Mouse (Mus musculus): ENCODE data around the gene Ubr3.
"Not testable (repeated sequence)": the region's sequence is repeated elsewhere in the genome, so short reads cannot be mapped to it uniquely, and the experiment has no call there.

The Ubr3 gene

DNA sequence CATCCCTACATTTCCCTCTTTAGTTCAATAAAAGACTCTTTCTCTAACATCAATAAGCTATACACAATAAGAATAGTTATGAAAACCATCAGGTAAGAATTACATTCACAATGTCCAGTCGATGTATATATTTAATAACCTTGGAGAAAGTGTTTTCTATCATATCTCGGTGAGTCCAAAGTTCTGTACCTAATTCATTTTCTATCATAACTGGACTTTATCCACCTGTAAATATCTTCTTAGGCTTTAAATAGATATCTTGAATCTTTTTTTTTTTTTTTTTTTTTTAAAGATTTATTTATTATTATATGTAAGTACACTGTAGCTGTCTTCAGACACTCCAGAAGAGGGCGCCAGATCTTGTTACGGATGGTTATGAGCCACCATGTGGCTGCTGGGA lies 10.3 kb downstream of the Ubr3 start:
- not testable (repeated sequence) for DNase-seq (ENCODE audit: low read depth, low spot score)

DNA sequence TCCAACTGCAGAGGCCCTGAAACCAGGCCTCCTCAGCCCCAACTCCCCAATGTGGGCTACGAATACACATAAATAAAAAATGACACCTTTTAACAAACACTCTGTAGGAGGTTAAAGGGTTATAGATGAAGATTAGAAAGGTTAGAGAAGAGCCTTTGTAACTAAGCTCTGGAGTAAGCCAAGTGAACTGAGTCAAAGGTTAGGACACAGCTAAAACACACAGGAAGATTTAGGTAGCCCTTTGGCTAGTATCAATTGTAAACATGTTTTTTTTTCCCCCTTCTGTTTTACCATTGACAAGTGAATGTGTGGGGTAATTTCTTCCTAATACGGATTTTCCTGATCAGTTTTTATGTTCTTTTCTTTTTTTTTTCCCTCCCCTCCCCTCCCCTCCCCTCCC lies 15.8 kb downstream of the Ubr3 start:
- no peak for DNase-seq (ENCODE audit: low read depth, low spot score)

DNA sequence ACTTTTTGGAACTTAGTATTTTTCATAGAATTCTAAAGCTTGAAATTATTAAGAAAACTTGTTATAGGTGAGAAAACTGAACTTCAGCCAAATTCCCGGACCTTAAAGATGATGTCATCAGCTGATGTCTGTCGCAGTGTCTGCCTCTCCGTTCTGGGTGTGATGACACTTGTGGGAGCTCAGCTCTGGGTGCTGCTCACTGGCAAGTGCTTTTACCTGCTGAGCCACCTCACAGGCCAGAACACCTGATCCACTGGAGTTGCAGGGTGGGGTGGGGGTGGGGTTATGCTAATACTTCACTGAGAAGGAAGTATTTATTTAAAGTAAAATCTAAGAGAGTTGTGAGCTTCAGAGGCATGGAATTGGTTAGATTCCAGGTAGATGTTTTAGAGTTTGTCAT lies 20.3 kb downstream of the Ubr3 start:
- no peak for DNase-seq (ENCODE audit: low read depth, low spot score)

DNA sequence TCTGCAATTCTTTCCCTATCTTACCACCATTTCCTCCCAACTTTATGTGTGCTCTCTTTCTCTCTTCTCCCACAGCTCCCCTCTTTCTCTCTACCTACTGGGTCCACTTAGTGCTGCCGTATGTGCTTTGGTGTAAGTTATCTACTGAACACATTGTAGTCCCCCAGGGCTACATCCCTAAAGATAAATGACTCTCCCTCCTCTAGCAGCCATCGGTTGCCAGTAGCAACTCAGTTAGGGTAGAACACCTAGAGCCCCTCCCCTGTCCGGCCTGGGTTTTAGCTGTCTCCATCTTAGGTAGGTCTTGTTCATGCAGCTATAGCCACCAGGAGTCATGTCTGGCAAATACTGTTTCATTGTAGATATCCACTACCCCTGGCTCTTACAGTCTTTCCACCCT lies 27.9 kb downstream of the Ubr3 start:
- no peak for DNase-seq (ENCODE audit: low read depth, low spot score)

DNA sequence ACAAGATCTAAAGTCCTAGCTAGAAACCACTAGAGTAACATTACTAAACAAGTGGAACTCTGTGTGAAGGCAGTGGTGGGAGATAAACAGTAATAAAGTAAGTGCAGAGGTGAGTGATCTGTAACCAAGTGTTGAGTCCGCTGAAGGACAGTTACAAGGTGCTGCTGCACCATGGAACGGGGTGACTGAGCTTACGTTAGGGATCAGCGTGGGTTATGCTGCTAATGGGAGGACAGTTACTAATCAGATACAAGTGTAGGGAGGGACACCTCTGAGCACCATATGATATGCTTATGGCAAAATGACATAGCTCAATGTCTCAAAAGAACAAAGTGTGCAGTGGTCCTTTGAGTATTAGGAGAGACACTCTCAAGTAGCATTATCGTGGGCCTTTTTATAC lies 39.3 kb downstream of the Ubr3 start:
- DNase-seq (ENCODE audit: low read depth, low spot score) = no peak

DNA sequence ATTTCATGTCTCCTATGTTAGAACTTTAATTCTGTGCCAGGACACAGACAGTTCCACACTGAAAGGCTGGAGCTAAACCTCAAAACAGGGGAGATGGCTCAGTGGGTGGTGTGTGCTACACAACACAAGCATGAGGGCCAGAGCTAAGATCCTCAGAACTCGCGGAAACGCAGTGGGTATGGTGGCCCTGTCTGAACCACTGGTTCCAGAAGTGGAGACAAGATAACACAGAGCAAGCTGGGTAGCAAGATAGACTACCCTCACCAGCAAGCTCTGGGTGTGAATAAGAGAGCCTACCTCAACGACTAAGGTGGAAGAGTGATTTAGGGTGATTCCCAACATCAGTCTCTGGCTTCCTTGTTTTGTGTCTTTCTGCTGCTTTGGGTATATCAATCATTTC lies 42.2 kb downstream of the Ubr3 start:
- DNase-seq (ENCODE audit: low read depth, low spot score) = no peak

DNA sequence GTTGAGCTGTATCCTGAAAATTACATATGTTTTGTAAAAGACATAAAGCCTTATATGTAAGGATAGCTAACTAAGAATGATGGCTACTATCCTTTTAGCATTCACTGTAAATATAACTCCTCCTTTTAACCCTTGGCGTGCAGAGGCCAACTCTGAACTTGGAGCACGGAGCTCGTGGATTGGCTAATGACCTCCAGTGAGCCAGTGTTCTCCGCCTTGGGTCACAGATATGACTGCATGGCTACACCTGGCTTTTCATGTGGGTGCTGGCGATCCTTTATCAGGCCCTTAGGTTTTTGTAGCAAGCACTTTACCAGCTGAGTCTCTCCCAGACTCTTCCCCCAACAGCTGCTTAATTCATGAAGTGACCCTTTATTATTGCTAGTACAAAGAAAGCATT lies 42.6 kb downstream of the Ubr3 start:
- no peak for DNase-seq (ENCODE audit: low read depth, low spot score)

DNA sequence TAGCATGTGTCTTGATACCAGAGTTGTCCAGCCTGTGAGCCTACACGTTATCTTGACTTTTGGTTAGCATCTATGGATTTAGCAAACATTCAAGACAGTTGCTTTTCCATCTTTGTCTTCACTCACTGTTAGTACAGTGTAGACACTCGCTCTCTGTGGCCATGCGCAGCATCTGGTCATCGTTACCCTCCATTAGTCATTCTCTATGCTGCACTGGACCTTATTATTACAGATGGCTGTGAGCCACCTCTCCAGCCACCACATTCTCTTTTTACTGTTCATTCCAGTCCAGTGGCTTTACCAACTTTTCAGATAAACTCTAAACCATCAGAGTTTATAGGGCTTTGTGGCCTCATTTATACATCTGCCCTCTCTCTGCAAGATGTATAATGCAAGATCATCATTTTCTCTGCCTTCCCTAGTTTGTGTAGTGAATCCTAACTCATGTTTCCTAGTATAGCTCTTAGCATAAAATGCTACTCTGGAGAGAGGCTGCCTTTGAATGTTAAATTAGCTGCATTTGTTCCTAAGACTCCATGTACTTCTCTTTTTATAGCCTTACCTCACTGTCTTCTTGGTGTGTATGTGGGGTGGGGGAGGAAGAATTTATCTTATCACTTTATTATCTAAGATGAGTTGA lies 44.5 kb downstream of the Ubr3 start:
- no peak for DNase-seq (ENCODE audit: low read depth, low spot score)

DNA sequence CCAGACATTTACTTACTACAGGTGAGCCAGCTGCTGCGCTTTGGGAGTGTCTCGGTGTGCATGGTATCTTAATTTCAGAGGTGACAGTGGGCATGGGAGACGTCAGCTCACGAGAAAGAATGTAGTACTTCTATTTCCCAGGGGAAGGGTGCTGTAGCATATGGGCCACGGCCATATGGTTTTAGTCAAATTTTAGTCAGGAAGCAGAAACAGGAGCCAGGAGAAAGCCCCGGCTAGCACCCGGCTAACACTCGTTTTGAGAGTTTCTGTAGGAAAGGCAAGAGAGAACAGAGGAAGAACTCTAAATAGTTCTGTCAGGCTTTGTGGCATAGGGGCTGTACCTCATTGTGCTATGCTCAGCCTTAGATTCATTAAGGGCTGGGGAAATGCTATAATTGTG lies 55.8 kb downstream of the Ubr3 start:
- peak; percentile 23 for DNase-seq (ENCODE audit: low read depth, low spot score)

DNA sequence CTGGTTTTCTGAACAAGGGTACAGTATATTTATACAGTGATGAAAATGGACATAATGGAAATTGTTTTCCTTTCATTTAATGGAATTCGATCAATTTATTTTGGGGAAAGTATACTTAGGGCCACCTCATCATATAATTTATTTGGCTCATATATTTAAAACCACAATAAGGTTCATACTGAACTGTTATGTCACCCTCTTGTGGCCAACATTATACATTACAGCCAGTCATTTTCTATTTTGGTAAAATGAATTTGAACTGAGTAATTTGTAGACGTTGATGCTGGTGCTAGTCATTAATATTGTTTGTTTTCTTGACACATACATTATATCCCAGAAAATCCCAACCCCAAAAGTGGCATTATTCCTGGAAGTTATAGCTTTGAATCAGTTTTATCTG lies 58.6 kb downstream of the Ubr3 start:
- DNase-seq (ENCODE audit: low read depth, low spot score) = peak; percentile 19

DNA sequence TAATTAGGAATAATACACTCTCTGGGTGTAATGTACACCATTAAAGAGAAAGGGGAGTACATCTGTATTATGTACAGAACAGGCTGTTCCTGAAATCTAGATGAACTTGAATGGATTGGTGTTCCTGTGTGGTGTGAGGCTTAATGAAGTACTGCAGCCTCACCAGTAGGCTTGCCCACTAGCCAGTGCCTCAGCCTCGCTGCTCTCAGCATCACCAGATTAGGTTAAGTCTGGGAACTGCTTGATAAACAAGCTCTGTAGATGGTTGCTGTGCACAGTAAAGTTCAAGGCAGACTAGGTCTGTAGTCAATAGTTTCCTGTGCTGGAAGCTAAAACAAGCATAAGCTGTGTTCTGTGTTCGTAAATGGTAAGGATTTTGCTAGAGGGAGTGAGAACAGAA lies 60.6 kb downstream of the Ubr3 start:
- DNase-seq (ENCODE audit: low read depth, low spot score) = no peak

DNA sequence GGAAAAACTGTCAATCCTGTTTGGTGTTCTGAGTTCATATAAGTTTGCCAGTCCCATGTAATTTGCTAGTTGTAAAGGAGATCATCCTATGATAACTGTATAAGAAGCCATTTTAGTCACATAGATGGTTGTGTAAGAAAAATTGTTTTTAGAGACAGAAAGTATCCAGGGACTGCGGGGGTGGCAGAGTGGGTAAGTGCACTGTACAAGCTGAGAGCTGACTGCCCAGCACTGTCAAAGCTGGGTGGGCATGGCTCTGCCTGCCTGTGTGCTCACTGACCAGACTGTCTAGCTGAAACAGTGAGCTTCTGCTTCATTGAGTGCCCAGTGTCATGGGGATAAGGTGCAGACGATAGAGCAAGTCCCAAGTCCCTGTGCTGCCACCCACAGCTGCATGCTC lies 77.8 kb downstream of the Ubr3 start:
- no peak for DNase-seq (ENCODE audit: low read depth, low spot score)

DNA sequence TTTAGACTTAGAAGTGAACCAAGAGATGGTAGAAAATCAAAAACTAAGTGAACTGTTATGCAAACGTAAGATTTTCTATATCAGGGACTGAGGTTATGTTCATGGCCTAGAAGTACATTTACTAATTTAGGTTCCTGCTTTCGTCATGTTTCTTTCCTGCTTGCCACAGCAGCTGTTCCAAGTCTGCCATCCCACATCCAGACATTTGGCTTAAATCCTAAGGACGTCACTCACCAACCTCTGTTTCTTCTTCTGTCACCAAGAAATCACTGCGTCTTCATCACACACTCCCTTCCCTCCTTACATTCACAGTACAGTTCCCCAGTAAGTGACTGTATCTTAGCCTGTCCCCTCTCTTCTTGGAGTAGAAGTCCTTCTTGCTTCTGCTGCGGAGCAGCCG lies 92.2 kb downstream of the Ubr3 start:
- no peak for DNase-seq (ENCODE audit: low read depth, low spot score)

DNA sequence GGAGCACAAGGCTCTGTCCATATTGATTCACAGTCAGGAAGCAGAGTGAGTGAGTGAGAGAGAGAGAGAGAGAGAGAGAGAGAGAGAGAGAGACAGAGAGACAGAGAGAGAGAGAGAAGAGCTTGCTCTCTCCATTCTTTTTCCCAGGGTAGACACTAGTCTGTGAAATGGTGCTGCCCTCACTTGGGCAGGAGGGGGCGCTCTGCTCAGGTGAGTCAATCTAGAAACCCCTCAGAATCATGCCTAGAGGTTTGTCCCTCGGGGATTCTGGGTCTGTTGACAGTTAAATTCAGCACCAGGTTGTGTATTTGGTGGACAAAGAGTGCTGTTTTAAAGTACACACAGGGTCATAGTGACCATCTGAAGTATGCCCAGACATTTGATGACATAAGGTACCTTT lies 93.6 kb downstream of the Ubr3 start:
- DNase-seq (ENCODE audit: low read depth, low spot score) = no peak

DNA sequence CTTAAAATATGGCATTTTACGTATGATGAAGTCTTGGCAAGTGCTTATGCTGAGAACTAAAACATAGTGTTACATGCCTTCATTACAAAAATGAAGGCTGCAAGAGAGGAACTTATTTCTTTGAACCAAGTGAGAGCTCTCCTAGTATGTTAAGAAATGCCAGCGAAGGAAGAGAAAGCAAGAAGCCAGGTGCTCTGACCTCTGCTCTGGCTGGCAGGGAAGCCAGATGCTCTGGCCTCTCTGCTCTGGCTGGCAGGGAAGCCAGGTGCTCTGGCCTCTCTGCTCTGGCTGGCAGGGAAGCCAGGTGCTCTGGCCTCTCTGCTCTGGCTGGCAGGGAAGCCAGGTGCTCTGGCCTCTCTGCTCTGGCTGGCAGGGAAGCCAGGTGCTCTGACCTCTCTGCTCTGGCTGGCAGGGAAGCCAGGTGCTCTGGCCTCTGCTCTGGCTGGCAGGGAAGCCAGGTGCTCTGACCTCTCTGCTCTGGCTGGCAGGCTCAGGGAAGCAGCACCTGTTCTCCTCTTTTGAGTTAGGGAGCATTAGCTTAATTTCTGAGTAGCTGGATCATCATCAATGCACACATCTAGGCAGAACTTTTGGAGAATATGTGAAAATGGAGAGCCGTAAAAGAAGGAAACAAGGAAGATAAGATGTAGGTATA lies 97.2 kb downstream of the Ubr3 start:
- not testable (repeated sequence) for DNase-seq (ENCODE audit: low read depth, low spot score)

DNA sequence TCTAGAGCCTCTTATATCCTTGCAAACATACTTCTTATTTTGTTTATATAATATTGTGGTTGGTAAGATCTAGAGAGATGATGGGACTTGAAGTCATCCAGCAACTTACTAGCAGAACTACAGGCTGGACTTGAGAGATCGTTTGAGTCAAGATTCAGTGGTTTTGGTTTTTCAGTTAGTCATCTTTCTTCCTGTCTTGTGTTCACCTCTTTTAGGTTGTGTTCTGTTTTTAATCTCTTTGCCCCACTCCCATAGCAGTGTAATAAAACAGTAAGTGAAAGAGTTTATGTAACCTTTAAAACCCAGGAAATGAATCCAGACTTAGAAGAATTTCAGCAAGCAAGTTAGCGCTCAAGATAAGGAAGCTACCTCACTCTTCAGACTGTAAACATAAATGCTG lies 97.7 kb downstream of the Ubr3 start:
- no peak for DNase-seq (ENCODE audit: low read depth, low spot score)

DNA sequence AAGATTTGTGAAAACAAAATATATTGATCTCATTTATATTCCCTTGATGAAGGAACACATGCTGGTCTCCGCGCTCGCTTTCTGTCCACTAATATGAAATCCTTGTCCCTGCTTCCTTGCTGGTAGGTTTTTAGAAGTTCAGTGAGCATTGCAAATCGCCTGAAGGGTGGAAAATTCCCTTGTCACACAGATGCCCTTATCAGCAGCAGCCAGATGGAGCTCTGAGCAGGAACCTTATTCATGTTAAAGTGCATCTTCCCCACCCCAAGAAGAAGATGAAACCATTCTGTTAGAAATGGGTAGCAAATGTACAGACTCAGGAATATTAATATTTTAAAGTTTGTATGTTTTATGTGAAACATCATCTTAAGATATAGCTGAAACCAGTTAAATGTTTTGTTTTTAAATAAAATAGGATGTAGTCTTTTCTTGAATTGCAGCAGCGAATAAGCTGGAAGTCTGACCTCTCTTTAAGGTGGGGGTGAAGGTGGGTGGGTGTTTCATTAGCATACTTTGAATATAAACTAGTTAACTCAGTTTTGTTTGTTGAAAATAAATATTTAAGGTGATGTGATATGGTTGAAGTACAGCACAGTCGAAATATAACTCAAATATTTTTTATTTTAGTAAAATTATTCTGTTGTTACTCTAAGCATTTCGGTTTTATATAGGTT lies 102.2 kb downstream of the Ubr3 start:
- no peak for DNase-seq (ENCODE audit: low read depth, low spot score)

DNA sequence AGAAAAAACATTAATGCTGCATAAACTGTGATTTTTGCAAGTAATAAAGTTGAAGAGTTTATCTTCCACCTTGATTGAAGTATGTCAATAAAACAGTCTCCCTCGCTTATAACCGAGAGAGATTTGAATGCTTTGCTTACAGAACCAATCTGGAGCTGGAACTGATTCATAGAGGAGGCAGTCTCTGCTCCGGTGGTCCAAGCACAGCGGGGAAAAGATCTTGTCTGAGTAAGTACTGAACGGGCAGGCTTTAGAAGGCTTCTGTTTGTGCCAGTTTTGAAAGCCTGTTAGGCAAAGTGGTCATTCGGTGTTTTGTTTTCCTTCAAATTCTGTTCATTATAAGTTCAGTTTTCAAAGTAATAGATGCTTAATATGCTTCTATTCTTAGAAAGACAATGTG lies 103.3 kb downstream of the Ubr3 start:
- DNase-seq (ENCODE audit: low read depth, low spot score) = no peak

DNA sequence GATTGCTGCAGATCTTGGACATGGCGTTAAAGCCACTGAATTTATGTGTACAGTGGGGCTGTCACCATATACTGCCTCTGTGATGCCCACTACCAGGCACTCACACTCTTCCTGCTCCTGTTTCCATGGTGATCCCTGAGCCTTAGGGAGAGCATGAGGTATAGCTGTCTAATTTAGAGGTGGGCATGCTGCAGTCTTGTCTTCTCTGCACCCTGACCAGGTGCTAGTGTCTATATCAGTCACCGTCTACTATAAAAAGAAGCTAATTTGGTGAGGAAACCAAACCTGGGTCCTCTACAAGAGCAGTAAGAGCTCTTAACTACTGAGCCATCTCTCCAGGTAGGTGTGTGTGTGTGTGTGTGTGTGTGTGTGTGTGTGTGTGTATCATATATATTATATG lies 109.4 kb downstream of the Ubr3 start:
- no peak for DNase-seq (ENCODE audit: low read depth, low spot score)

DNA sequence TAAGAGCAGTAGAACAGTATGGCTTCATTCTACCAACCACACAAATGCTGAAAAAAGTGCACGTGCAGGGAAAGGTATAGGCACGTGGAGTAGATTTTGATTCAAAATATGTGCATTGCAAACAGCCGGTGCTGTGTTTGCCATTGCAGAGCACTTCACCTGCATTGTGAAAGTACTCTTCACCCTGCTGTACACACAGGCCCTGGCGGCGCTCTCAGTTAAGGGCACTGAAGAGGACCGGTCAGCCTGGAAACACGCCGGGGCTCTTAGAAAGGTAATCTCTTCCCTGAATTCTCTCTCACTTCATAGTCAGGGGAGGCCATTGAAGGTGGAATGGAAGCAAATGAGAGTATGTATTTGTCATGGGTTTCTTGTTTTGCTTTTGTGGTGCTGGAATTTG lies 115.9 kb downstream of the Ubr3 start:
- DNase-seq (ENCODE audit: low read depth, low spot score) = no peak

DNA sequence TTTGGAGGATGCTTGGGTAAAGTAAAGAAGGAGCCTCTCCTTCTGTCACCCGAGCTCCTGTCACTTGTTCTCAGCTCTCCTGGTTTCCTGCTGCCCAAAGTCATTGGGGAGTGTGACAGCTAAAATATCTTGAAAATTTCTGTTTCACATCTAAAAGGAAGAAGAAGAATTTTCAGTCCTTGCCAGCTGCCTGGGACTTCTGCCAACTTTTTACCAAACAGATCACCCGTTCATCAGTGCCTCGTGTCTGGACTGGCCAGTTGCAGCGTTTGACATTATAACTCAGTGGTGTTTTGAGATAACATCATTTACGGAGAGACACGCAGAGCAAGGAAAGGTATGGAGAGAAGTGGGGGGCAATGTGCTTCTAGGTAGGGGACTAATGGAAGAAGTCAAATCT lies 121.2 kb downstream of the Ubr3 start:
- DNase-seq (ENCODE audit: low read depth, low spot score) = no peak

DNA sequence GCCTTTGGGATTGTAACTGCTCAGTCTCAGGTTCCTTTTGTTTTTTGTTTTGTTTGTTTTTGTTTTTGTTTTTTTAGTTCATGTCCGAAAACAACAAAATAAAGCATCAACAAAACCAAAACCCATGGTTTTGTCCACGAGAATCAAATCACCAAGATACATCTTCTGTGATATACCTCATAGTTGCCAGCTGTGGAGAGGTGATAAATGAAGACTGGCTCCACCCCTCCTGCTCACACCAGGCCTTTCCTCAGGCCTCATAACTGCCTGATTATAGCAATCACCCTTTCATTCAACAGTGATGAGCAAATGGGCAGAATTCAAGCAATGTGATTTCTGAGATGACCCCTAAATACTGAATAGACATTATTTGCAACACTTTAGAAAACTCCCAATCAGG lies 127.4 kb downstream of the Ubr3 start:
- no peak for DNase-seq (ENCODE audit: low read depth, low spot score)

DNA sequence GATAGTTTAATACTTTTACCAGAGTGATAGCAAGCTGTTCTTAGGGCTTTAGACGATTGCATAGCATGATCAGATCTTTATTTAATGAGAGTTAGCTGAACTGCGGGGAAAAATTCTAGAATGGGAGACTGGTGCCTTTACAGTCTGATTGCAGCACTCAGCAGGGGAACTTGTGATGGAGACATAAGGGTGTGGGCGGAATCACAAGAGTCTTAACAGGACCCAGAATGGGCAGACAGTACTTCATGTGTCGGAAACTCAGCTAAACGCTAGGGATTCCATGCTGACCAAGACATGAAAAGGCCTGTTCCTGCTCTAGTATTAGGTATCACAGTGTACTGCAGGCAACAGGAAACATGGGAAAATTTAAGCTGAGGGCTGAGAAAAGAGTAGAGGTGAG lies 128.7 kb downstream of the Ubr3 start:
- no peak for DNase-seq (ENCODE audit: low read depth, low spot score)
